8 mouse cellular contexts compared by ENCODE assay signal in the genomic region with DNA sequence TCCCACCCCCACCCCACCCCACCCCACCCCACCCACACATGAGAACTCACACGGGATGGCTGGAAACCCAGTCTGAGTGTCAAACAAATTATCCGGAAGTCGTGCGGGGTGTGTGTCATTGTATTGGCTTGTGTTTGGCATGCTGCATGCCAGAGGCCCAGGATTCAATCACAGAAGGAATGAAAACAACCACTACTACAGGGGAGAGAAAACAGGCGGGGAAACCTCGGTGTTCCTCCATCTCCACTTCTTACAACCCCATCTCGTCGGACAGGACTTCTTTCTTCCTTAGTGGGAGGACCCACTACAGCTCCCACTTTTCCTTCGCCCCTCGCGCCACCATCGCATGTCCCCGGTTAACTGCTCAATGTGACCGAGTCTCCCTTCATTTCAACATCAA. TPM values are rescaled to one million over a fixed set of nuclear protein-coding genes. Genes with fewer than 3 reads are reported as not detected.
A peak's percentile ranks its signal among the peaks of the same experiment; 100 is the strongest.
DNase-seq lines count a peak whose midpoint lies in the region; TF ChIP-seq lines count a peak whose summit lies in the region.

No protein-coding gene starts in this region.

- TF ChIP-seq POLR2A in testis, adult 2 months (IDR thresholded peaks at IDR 0.05; ENCODE audit: control insufficient read depth, low read depth, low read length): no peak

- DNase-seq in adrenal gland, adult (ENCODE audit: inconsistent age in 2 of 2, low spot score in 1 of 2): peak; percentile 42 to 82
- DNase-seq in adrenal gland, postnatal 25 days: no peak
- DNase-seq in testis, postnatal 10 days (ENCODE audit: low spot score): no peak
- no peak for DNase-seq in hindbrain, embryonic 10.5 days (ENCODE audit: low spot score)
- peak; percentile 57 for DNase-seq in lung, postnatal 10 days
- DNase-seq in B cell, adult 2 months: no peak
- DNase-seq in layer of hippocampus, postnatal 25 days (ENCODE audit: extremely low spot score in 1 of 2, low spot score in 1 of 2): no peak

- WGBS in hindbrain, embryonic 10.5 days: 0% methylated on average over 14 of the region's 14 CpGs

- H3K9me3 ChIP-seq in hindbrain, embryonic 10.5 days: no peaks in the 10 kb centered on the region

- H3K36me3 ChIP-seq in testis, adult 2 months (ENCODE audit: control insufficient read depth, insufficient read depth, low read length): peaks cover 4% of the 10 kb centered on the region
- H3K36me3 ChIP-seq in hindbrain, embryonic 10.5 days: peaks cover 43% of the 10 kb centered on the region

- peak overlapping the region; percentile 97 for H3K4me3 ChIP-seq in testis, adult 2 months (ENCODE audit: control insufficient read depth, low read depth, low read length)
- peak overlapping the region; percentile 95 for H3K4me3 ChIP-seq in hindbrain, embryonic 10.5 days

- no peaks in the 10 kb centered on the region for H3K27me3 ChIP-seq in testis, adult 2 months (ENCODE audit: control insufficient read depth, insufficient read depth, low read length)
- no peaks in the 10 kb centered on the region for H3K27me3 ChIP-seq in hindbrain, embryonic 10.5 days (ENCODE audit: insufficient read depth, poor library complexity, severe bottlenecking)

- TF ChIP-seq CTCF in testis, adult 2 months (IDR thresholded peaks at IDR 0.05; ENCODE audit: control insufficient read depth, insufficient read depth, insufficient replicate concordance, low read depth, low read length): no peak

- H3K27ac ChIP-seq in testis, adult 2 months (ENCODE audit: control insufficient read depth, insufficient read depth, low read depth, low read length): peak overlapping the region; percentile 87
- H3K27ac ChIP-seq in hindbrain, embryonic 10.5 days: peak overlapping the region; percentile 96

- H3K4me1 ChIP-seq in testis, adult 2 months (ENCODE audit: control insufficient read depth, insufficient read depth, low read length): peaks cover 7% of the 10 kb centered on the region
- peaks cover 35% of the 10 kb centered on the region for H3K4me1 ChIP-seq in hindbrain, embryonic 10.5 days (replicated peaks)

RNA-seq across cellular contexts. Expression of a gene that starts 0.9 kb away (rescaled TPM):
- total RNA-seq in adrenal gland, postnatal 25 days (2021): 25.2 and 30.5 TPM in 2 replicates
- 478 and 581 TPM in 2 replicates for polyA plus RNA-seq in testis, adult 2 months (2012; rRNA removed)
- polyA plus RNA-seq in hindbrain, embryonic 10.5 days (2016; fragmentation: Nextera tagmentation; extraction: Ambion mirVana): 22.3 and 25.5 TPM in 2 replicates
- 10 to 100 TPM; 11.5 to 17.9 TPM for total RNA-seq in layer of hippocampus, postnatal 25 days (2021)

RNA-seq across cellular contexts. Expression of a gene that starts 17.3 kb away (rescaled TPM):
- total RNA-seq in adrenal gland, postnatal 25 days (2021): 285 and 323 TPM in 2 replicates
- polyA plus RNA-seq in testis, adult 2 months (2012; rRNA removed): 124 and 148 TPM in 2 replicates
- polyA plus RNA-seq in hindbrain, embryonic 10.5 days (2016; fragmentation: Nextera tagmentation; extraction: Ambion mirVana): 2,254 and 2,463 TPM in 2 replicates
- 100 to 1,000 TPM; 478 to 525 TPM for total RNA-seq in layer of hippocampus, postnatal 25 days (2021)

RNA-seq across cellular contexts. Expression of a gene that starts 18.8 kb away (rescaled TPM):
- total RNA-seq in adrenal gland, postnatal 25 days (2021): 1.1 and 2.4 TPM in 2 replicates
- 9.4 and 10.8 TPM in 2 replicates for polyA plus RNA-seq in testis, adult 2 months (2012; rRNA removed)
- 0.42 and 0.46 TPM in 2 replicates for polyA plus RNA-seq in hindbrain, embryonic 10.5 days (2016; fragmentation: Nextera tagmentation; extraction: Ambion mirVana)
- under 1 TPM; 0.17 to 0.19 TPM for total RNA-seq in layer of hippocampus, postnatal 25 days (2021)

RNA-seq across cellular contexts. Expression of a gene that starts 22.8 kb away (rescaled TPM):
- 3.7 and 4.4 TPM in 2 replicates for total RNA-seq in adrenal gland, postnatal 25 days (2021)
- 4.6 and 4.8 TPM in 2 replicates for polyA plus RNA-seq in testis, adult 2 months (2012; rRNA removed)
- polyA plus RNA-seq in hindbrain, embryonic 10.5 days (2016; fragmentation: Nextera tagmentation; extraction: Ambion mirVana): 21.0 and 25.7 TPM in 2 replicates
- 1 to 10 TPM; 4.7 to 7.7 TPM for total RNA-seq in layer of hippocampus, postnatal 25 days (2021)

RNA-seq across cellular contexts. Expression of a gene that starts 36.3 kb away (rescaled TPM):
- not detected in 2 replicates for total RNA-seq in adrenal gland, postnatal 25 days (2021)
- 2.3 and 2.4 TPM in 2 replicates for polyA plus RNA-seq in testis, adult 2 months (2012; rRNA removed)
- polyA plus RNA-seq in hindbrain, embryonic 10.5 days (2016; fragmentation: Nextera tagmentation; extraction: Ambion mirVana): not detected in 2 replicates
- not detected for total RNA-seq in layer of hippocampus, postnatal 25 days (2021)

Comparison
In these comparisons a context has a peak if more than half of its experiments do, and no peak if none do; other contexts are left out.
1. DNase-seq: peak in adrenal gland, adult (2 of 2) and lung, postnatal 10 days (single experiment); none in adrenal gland, postnatal 25 days (single experiment), testis, postnatal 10 days (single experiment), hindbrain, embryonic 10.5 days (single experiment), B cell, adult 2 months (0 of 2) and layer of hippocampus, postnatal 25 days (0 of 2).